Mouse (Mus musculus) megakaryocyte progenitor cell, adult 5-6 weeks (primary cell): ENCODE results near the gene Tcf7l2. TPM values are rescaled to one million over a fixed set of nuclear protein-coding genes. Genes with fewer than 3 reads are reported as not detected.
A peak's percentile ranks its signal among the peaks of the same experiment; 100 is the strongest.

Experiments
- ATAC-seq: replicated peaks from 2 replicates; pipeline ENCODE4 v1.8.0; 2016; ENCODE audit warnings: mild to moderate bottlenecking, moderate TSS enrichment, inconsistent platforms; ENCODE audit not compliant: poor library complexity
- total RNA-seq, 2 experiments: library from RNA; stranded (forward) in 1 of 2; stranded (reverse) in 1 of 2; fragments of 157-497, 149-512 nt in 1 of 2; fragments of 200-1000 nt in 1 of 2; gene quantifications; 2 replicates each; pipeline versions ENCODE4 v1.2.3 to v1.2.4; 2015 to 2017

Gene Tcf7l2
- total RNA-seq, 2 experiments from 2014 or later = 0.71 to 6.2 TPM

- no peak for ATAC-seq
Measured at GRCm38 (mm10) chr19:55893557-55893956, 151.9 kb downstream of the Tcf7l2 start.

GRCm38 (mm10) chr19:55894396-55894795, 152.8 kb downstream of the Tcf7l2 start:
- no peak for ATAC-seq

GRCm38 (mm10) chr19:55895317-55895716, 153.7 kb downstream of the Tcf7l2 start:
- ATAC-seq = peak; percentile 89

GRCm38 (mm10) chr19:55895807-55896420, 154.3 kb downstream of the Tcf7l2 start:
- ATAC-seq = no peak

- ATAC-seq = no peak
Measured at GRCm38 (mm10) chr19:55896629-55897028, 155.0 kb downstream of the Tcf7l2 start.

GRCm38 (mm10) chr19:55902573-55903385, 161.2 kb downstream of the Tcf7l2 start:
- ATAC-seq = no peak

- ATAC-seq = peak; percentile 87
Measured at GRCm38 (mm10) chr19:55909039-55909438, 167.4 kb downstream of the Tcf7l2 start.

GRCm38 (mm10) chr19:55911941-55912340, 170.3 kb downstream of the Tcf7l2 start:
- no peak for ATAC-seq

GRCm38 (mm10) chr19:55912813-55913212, 171.2 kb downstream of the Tcf7l2 start:
- no peak for ATAC-seq

- no peak for ATAC-seq
Measured at GRCm38 (mm10) chr19:55913585-55913984, 172.0 kb downstream of the Tcf7l2 start.

- ATAC-seq = no peak
Measured at GRCm38 (mm10) chr19:55914614-55915211, 173.1 kb downstream of the Tcf7l2 start.

GRCm38 (mm10) chr19:55915506-55915905, 173.9 kb downstream of the Tcf7l2 start:
- peak; percentile 92 for ATAC-seq

GRCm38 (mm10) chr19:55916211-55916610, 174.6 kb downstream of the Tcf7l2 start:
- no peak for ATAC-seq

GRCm38 (mm10) chr19:55923789-55924426, 182.3 kb downstream of the Tcf7l2 start:
- no peak for ATAC-seq

GRCm38 (mm10) chr19:55924800-55925199, 183.2 kb downstream of the Tcf7l2 start:
- ATAC-seq = no peak

GRCm38 (mm10) chr19:55925425-55925803, 183.8 kb downstream of the Tcf7l2 start:
- ATAC-seq = peak; percentile 86

- ATAC-seq = no peak; the same call in 1 of the 2 replicates
Measured at GRCm38 (mm10) chr19:55925804-55926521, 184.3 kb downstream of the Tcf7l2 start.

- no peak for ATAC-seq
Measured at GRCm38 (mm10) chr19:55926858-55927673, 185.4 kb downstream of the Tcf7l2 start.

- no peak for ATAC-seq
Measured at GRCm38 (mm10) chr19:55927674-55928061, 186.0 kb downstream of the Tcf7l2 start.

GRCm38 (mm10) chr19:55928674-55929073, 187.1 kb downstream of the Tcf7l2 start:
- ATAC-seq = no peak
